Mouse (Mus musculus) lung, embryonic 16.5 days (tissue): ENCODE measurements around the gene Thoc6. TPM values are rescaled to one million over a fixed set of nuclear protein-coding genes. Genes with fewer than 3 reads are reported as not detected.

Source experiments
- ATAC-seq: fragments of 200-750 bp; cut with Nextera tagmentation; 2 replicates; pipeline ENCODE4 v1.8.0; 2017; ENCODE audit warnings: low read depth, mild to moderate bottlenecking, moderate library complexity
- H3K27ac ChIP-seq: fragments of 300-500 bp; sonication (generic); 2 replicates; pipeline ENCODE4 v1.5.1; 2014; ENCODE audit warnings: mild to moderate bottlenecking, control low read depth, low read length
- H3K27me3 ChIP-seq: fragments of 300-500 bp; sonication (generic); 2 replicates; pipeline ENCODE4 v1.6.1; 2014; ENCODE audit warnings: low read depth, low read length, mixed read lengths; ENCODE audit not compliant: control insufficient read depth, insufficient read depth
- H3K36me3 ChIP-seq: fragments of 300-500 bp; sonication (generic); 2 replicates; pipeline ENCODE4 v1.6.1; 2014; ENCODE audit warnings: low read length; ENCODE audit not compliant: control insufficient read depth, insufficient read depth
- H3K4me1 ChIP-seq: fragments of 300-500 bp; sonication (generic); replicated peaks from 2 replicates; pipeline ENCODE4 v1.6.1; 2014; ENCODE audit warnings: low read length, mixed read lengths; ENCODE audit not compliant: control insufficient read depth, insufficient read depth
- H3K4me2 ChIP-seq: fragments of 300-500 bp; sonication (generic); 2 replicates; pipeline ENCODE4 v1.6.1; 2014; ENCODE audit warnings: low read depth, low read length, control low read depth
- H3K4me3 ChIP-seq: fragments of 300-500 bp; sonication (generic); 2 replicates; pipeline ENCODE4 v1.5.1; 2014; ENCODE audit warnings: mild to moderate bottlenecking, low read length, control low read depth
- H3K9ac ChIP-seq: fragments of 300-500 bp; sonication (generic); 2 replicates; pipeline ENCODE4 v1.6.1; 2014; ENCODE audit warnings: low read length, control low read depth
- H3K9me3 ChIP-seq: fragments of 300-500 bp; sonication (generic); 2 replicates; pipeline ENCODE4 v1.6.1; 2016; ENCODE audit warnings: low read length; ENCODE audit not compliant: control insufficient read depth
- WGBS: fragments of 180-500 bp; shearing (Covaris S2); extraction: QIAGEN DNeasy Blood & Tissue Kit; methylation state at CpG from one replicate; pipeline ENCODE4 v1.1.7; 2014; 5-methylcytosine and 5-hydroxymethylcytosine counted together
- polyA plus RNA-seq: library from polyadenylated mRNA; unstranded; fragments of >200 nt; fragmentation: Nextera tagmentation; extraction: Ambion mirVana; gene quantifications from 2 replicates; pipeline ENCODE4 v1.2.1, GENCODE M21; 2015

Gene Thoc6
- polyA plus RNA-seq, result 49.2 and 50.3 TPM in 2 replicates

DNA sequence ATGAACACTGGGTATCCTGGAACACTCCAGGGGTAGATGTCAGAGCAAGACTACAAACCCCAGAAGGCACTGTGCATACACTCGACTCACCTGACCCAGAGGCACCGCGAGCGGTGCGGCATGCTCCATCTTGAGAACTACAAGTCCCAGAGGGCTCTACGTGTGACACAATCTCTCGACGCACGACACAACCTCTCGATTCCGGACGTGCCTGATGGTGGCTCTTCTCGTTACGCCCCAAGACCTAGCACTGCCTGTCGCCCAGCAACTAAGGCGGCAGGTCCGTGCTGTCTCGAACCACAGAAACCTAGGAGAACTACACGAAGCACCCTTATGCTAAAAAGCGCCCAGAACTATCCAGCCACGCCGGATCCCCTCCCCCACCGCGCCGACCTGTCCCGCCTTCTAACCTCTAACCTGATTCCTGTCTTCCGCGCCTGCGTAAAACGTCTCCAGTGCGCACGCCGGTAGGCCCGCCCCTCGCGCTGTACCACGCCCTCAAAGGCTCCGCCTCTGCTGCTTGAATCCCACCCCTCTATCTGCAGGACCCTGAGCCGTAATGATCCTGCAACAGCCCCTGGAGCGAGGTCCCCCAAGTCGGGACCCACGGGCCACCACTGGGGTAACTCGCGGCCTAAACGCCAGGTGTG is at the start of gene Thoc6, which contains the start of gene Hcfc1r1:
Gene Thoc6, minus strand, starts transcription at position 459 of the 650 bp plus-strand sequence.
Gene Hcfc1r1, plus strand, starts transcription at position 173 of the 650 bp plus-strand sequence.
- Histone ChIP-seq H3K4me3 (peak within 1 kb of the TSS; percentile 68), H3K27ac (peak within 1 kb of the TSS; percentile 74), H3K9ac (peak within 1 kb of the TSS; percentile 79), H3K36me3 (peaks cover 13% of the 10 kb centered on the region), H3K9me3 (no peaks in the 10 kb centered on the region), H3K4me2 (peak within 1 kb of the TSS; percentile 78), H3K4me1 (peaks cover 39% of the 10 kb centered on the region), H3K27me3 (no peaks in the 10 kb centered on the region; the same call in 1 of the 2 replicates)
- ATAC-seq, result peak; percentile 92
- WGBS, result under 1% methylated on average over 45 of the region's 45 CpGs

DNA sequence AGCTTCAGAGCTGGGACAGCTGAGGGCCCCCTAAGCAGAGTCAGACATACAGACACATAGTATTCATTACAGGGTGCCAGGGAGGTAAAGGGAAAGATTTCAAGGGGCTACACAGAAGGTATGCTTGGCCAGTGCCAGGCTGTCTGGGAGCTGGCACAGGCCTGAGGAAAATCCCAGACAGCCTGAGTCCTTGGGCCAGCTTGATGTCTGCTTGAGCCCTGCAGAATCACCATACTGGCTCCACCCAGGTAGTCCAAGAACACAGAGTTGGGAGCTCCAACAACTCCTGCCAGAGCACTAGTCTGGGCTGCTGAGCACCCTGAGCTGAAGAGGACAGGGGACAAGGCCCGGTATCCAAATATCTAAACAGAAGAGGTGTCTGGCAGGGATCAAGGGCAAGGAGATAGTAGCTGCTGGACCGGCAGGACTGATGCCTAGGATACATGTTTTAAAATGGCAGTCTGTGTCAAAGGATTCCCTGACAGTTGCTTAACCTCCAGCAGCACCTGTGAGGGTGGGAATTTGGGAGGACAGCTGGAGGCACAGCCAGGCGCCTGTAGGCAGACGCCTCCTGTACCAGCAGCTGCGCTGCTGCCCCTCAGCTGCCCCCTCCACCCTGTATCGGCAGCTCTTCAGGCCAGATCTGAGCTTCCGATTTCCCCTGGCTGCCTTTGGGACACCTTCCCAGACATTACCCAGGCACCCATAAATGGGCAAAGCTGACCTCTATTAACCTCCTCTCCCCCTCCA is 48.9 kb upstream of the Thoc6 start, which contains the start of gene 1520401A03Rik:
Gene 1520401A03Rik, minus strand, starts transcription at position 408 of the 750 bp plus-strand sequence.
- WGBS, result 51% methylated on average over 7 of the region's 7 CpGs

DNA sequence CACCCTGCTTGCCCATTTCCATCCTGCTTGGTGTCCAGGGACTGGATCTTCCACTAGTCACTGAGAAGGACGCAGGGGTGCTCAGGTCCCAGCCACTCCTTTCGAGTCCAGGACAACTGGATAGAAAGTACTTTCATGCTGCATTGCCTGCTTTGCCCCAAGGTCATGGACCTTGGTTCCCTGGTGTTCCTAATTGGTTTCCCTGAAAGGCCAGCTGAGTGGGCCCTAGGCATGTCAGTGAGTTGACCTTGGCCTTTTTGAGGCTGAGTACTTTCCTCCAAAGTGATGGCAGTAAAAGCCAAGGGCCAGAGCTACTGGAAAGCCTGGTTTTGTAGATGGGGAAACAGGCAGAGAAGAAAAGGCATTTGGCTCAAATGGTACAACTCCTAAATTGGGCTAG is 48.2 kb upstream of the Thoc6 start:
- no peaks in the 10 kb centered on the region for H3K36me3 ChIP-seq
- no peak overlapping the region for H3K4me2 ChIP-seq
- no peak for ATAC-seq
- no peak overlapping the region for H3K27ac ChIP-seq
- H3K27me3 ChIP-seq, result no peaks in the 10 kb centered on the region
- H3K4me1 ChIP-seq, result peaks cover 5% of the 10 kb centered on the region; the same call in 1 of the 2 replicates
- H3K9me3 ChIP-seq, result no peaks in the 10 kb centered on the region
- no peak overlapping the region for H3K9ac ChIP-seq
- WGBS, result 86% methylated on average over 2 of the region's 2 CpGs
- H3K4me3 ChIP-seq, result no peak overlapping the region

More for the DNA sequence above, 48.9 kb upstream of the Thoc6 start, which contains the start of gene 1520401A03Rik:
- no peak within 1 kb of the TSS for H3K4me3 ChIP-seq
- ATAC-seq, result no peak
- H3K27ac ChIP-seq, result no peak within 1 kb of the TSS
- no peaks in the 10 kb centered on the region for H3K36me3 ChIP-seq
- H3K27me3 ChIP-seq, result no peaks in the 10 kb centered on the region
- peaks cover 12% of the 10 kb centered on the region; the same call in 1 of the 2 replicates for H3K4me1 ChIP-seq
- no peak within 1 kb of the TSS for H3K4me2 ChIP-seq
- no peak within 1 kb of the TSS for H3K9ac ChIP-seq
- H3K9me3 ChIP-seq, result no peaks in the 10 kb centered on the region

DNA sequence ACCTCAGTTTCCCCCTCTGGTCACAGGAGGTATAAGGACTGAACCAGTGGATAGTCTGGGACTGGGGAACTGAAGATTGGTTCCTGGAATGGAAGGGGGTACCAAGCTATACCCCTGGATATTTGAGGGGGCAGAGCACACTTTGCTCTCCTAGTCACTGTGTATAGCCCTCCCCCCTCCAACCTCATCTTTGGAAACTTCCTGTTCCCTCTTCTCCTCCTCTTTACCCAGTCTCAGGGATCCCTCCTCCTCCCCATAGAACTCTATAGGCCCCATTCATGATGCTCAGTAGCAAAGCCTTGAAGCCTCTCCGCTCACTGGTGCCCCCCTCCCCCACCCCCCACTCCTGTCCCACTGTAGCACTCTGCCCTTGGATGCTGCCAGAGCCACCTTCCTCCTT is 45.8 kb upstream of the Thoc6 start:
- 21% methylated on average over 1 of the region's 1 CpGs for WGBS
- Histone ChIP-seq H3K4me1 (no peaks in the 10 kb centered on the region), H3K27me3 (no peaks in the 10 kb centered on the region), H3K36me3 (no peaks in the 10 kb centered on the region), H3K4me2 (no peak overlapping the region), H3K9ac (no peak overlapping the region), H3K27ac (no peak overlapping the region), H3K4me3 (no peak overlapping the region), H3K9me3 (no peaks in the 10 kb centered on the region)
- no peak for ATAC-seq

DNA sequence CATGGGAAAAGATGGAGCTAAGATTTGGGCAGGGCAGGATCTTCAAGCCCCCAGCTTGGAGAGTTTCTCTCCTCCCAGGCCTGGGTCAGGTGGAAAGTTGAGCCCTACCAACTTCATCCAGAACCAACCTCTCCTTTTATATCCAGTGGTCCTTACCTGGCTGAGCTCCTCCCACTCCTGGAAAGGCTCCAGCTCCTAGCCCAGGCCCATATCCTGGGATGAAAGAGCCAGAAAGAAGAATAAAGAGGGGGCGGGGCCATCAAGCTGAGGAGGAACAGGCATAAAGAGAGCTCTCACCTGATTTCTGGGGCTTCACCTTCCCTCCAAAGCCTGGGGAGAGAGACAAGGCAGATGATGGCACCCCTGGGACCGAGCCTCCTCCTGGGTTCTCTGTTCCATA is 43.3 kb upstream of the Thoc6 start:
- Histone ChIP-seq H3K4me1 (no peaks in the 10 kb centered on the region), H3K9ac (no peak overlapping the region), H3K27ac (no peak overlapping the region), H3K4me2 (no peak overlapping the region), H3K9me3 (no peaks in the 10 kb centered on the region), H3K36me3 (no peaks in the 10 kb centered on the region), H3K27me3 (no peaks in the 10 kb centered on the region), H3K4me3 (no peak overlapping the region)
- 0 out of 2 replicates have a peak, but pooled peaks have one; percentile 21 for ATAC-seq
- WGBS, result 45% methylated on average over 2 of the region's 2 CpGs

DNA sequence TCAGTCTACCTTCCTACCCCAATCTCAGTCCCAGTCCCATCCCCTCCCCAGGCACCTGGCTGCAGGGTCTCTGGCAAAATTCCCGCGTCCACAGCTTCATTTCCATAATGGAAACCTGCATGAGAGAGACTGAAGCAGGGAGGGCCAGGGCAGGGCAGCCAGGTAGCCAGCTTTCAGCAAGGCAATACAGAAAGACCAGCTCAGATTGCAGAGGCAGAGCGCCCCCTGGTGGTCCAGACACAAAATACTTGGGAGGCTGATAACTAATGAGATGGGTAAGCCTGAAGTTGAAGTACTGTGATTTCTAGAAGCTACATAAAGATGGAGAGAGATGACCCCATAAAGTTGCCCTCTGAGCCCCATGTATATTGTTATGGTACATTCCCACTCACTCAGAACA is 32.5 kb upstream of the Thoc6 start:
- no peaks in the 10 kb centered on the region; the same call in 1 of the 2 replicates for H3K27me3 ChIP-seq
- no peak overlapping the region for H3K4me3 ChIP-seq
- ATAC-seq, result peak; percentile 64; the same call in 1 of the 2 replicates
- H3K36me3 ChIP-seq, result no peaks in the 10 kb centered on the region
- 1% methylated on average over 3 of the region's 3 CpGs for WGBS
- H3K27ac ChIP-seq, result no peak overlapping the region
- no peak overlapping the region for H3K9ac ChIP-seq
- no peak overlapping the region for H3K4me2 ChIP-seq
- no peaks in the 10 kb centered on the region for H3K9me3 ChIP-seq
- no peaks in the 10 kb centered on the region for H3K4me1 ChIP-seq

DNA sequence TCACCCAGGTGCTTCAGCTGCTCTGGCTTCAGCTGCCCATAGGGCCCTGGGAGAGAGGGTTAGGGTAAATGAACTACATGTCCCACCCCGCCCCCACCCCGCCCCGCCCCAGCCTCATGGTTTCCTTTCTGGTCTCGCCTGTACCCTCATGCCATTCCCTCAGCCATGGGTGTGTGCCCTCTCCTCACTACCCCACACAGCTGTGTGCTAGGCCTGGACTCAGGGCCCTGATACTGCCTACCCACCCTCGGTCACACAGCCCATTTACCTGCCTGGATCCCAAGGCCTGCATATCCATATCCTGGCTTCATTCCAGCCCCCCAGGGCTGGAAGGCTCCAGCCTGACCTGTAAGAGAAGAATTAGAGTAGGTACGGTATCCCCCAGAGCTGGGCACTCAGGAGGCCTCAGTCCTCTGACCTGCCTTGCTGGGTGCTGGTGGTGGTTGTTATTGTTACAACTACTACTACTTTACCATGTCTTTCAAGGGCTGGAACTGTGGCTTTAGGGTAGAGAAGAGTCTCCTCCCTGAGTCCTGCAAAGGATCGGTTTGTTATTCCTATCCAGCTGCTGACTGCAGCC is 31.9 kb upstream of the Thoc6 start:
- no peaks in the 10 kb centered on the region for H3K9me3 ChIP-seq
- H3K36me3 ChIP-seq, result no peaks in the 10 kb centered on the region
- H3K27me3 ChIP-seq, result peaks cover 4% of the 10 kb centered on the region
- WGBS, result 73% methylated on average over 7 of the region's 7 CpGs
- H3K4me1 ChIP-seq, result no peaks in the 10 kb centered on the region
- H3K9ac ChIP-seq, result no peak overlapping the region
- no peak overlapping the region for H3K4me3 ChIP-seq
- ATAC-seq, result peak; percentile 52; the same call in 1 of the 2 replicates
- H3K27ac ChIP-seq, result no peak overlapping the region
- no peak overlapping the region for H3K4me2 ChIP-seq

DNA sequence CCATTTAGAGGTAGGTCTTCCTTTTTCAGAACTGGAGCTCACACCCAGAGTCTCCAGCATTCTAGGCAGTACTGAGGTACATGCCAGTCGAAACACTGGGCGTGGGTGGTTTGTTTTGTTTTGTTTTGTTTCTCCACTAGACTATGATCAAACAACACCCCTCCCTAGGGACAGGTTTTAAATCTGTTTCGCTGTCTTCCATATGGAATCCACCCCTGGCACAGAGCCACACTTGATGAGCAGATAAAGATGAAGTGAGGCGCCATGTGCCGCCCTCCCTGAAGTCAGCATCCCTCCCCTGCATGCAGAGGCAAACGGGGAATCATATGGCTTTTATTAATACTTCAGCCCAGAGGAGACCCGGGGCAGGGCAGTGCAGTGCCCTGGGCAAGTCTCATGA is 31.1 kb upstream of the Thoc6 start:
- WGBS, result 44% methylated on average over 7 of the region's 7 CpGs
- ATAC-seq, result no peak
- peaks cover 5% of the 10 kb centered on the region for H3K27me3 ChIP-seq

DNA sequence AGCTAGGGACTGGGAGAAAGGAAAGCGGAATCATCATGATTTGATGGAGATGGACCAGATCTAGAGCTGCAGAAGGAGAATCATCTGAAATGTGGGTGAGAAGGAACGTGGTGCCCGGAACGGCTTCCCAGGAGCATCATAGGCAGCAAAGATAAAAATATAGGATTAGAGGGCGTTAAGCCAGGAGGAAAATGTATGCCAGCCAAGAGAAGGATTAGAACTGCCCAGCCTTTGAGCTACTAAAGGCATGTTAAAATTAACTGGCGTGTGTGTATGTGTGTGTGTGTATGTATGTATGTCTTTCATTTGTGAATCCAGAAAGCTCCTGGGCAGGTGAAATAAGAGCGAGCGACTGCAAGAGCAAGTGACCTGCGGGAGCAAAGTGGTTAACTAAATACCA is 29.6 kb upstream of the Thoc6 start:
- Histone ChIP-seq H3K27ac (no peak overlapping the region), H3K27me3 (peaks cover 16% of the 10 kb centered on the region), H3K9ac (no peak overlapping the region), H3K36me3 (no peaks in the 10 kb centered on the region), H3K4me2 (no peak overlapping the region), H3K4me1 (peaks cover 6% of the 10 kb centered on the region), H3K9me3 (no peaks in the 10 kb centered on the region), H3K4me3 (no peak overlapping the region)
- no peak for ATAC-seq
- 78% methylated on average over 9 of the region's 9 CpGs for WGBS

More for the DNA sequence above, 31.1 kb upstream of the Thoc6 start:
- Histone ChIP-seq H3K9ac (no peak overlapping the region), H3K27ac (no peak overlapping the region), H3K4me3 (no peak overlapping the region), H3K36me3 (no peaks in the 10 kb centered on the region), H3K9me3 (no peaks in the 10 kb centered on the region), H3K4me1 (0 out of 2 replicates have a peak, but pooled peaks cover 2% of the 10 kb centered on the region), H3K4me2 (no peak overlapping the region)
